Mouse (Mus musculus): ENCODE results near the gene Axin1.
"Not testable (repeated sequence)": the region's sequence is repeated elsewhere in the genome, so short reads cannot be mapped to it uniquely, and the experiment has no call there.

Axin1 gene

DNA sequence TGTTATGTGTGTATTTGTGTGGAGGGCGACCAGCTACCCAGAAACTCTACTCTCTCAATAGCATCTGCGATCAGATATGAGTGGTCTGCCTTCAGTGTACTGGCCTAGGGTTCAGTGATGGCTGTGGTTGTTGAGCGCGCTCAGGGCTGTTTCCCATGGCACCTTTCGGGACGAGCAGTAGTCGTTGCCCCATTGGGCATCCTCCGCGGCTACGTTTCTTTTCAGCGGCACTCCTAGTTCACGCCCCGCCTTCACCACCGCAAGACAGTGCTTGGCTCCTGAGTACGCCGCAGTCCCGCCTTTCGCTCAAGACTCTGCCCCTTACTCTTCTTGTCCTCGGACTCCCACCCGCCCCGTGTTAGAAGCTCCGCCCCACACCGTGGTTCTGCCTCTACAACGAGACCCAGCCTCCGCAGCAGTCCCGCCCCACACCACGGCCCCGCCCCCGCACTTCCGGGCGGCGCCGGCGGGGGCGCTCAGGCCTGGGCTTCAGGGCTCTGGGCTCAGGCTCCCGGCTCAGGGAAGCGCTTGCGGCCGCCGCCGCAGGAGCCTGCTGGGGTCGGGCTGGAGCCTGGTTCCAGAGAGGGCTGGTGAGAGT lies at the start of gene Axin1:
Gene Axin1, plus strand, starts transcription at position 450 of the 598 bp plus-strand sequence.
- DNase-seq (ENCODE audit: low spot score): peak; percentile 98

DNA sequence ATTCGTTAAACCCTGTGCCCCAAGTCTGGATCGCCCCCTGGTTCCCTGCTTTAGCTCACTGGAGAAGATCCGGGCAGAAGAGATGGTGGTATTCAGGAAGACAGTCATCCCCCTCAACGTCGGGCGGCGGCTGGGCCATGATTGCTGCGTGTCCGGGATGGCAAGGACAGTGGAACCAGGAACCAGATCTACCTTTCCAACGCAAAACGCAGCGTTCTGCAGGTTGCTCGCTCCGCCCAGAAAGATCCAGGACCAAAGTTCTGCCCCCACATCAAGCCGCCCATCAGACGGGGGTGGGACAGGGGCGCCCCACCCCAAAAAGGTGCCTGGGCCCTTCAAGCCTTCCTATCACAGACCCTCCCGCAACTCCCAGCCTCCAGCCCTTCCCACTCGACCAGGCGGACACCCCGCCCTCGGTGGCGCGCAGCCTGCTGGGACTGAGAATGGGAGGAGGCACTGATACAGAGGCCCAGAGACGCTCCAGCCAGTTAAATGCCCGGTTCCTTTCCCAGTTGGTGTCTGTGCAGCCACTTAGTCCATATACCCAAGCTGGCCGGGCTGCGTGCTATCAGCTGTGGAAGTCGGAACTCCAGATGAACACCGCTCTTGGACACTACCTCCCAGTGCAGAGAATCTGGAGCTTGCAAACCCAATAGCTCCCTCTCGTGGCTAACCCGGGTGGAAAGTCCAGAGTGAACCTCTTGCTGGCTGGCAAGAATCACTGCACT lies 48.4 kb upstream of the Axin1 start, which contains the start of gene Decr2:
Gene Decr2, minus strand, starts transcription at position 433 of the 728 bp plus-strand sequence.
- peak; percentile 91 for DNase-seq (ENCODE audit: low spot score)

DNA sequence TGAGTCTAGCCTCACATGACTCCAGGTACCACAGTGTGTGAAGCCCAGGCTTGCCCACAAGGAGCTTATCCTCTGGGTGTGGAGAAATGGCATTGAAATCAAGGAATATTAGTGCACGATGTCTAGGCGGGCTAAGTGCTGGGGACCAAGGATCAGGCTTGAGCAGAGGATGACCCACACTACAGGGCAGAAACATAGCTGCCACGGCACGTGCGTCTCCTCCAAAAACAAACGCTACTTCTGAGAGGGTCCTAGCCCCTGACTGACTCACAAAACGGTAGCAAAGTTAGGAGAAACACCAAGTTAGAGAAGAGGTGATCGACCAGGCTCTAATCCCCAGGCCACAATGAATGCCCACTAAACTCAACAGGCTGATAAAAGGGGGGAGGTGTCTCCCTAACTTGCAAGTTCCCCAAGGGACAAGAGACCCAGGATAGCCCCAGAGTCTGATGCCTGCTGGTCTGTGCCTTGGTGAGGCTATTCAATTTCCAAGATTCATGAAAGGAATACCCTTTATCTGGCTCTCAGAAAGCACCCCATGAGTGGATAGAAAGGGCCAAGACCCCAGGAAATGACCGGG lies 43.9 kb upstream of the Axin1 start:
- DNase-seq (ENCODE audit: low spot score): peak; percentile 28

DNA sequence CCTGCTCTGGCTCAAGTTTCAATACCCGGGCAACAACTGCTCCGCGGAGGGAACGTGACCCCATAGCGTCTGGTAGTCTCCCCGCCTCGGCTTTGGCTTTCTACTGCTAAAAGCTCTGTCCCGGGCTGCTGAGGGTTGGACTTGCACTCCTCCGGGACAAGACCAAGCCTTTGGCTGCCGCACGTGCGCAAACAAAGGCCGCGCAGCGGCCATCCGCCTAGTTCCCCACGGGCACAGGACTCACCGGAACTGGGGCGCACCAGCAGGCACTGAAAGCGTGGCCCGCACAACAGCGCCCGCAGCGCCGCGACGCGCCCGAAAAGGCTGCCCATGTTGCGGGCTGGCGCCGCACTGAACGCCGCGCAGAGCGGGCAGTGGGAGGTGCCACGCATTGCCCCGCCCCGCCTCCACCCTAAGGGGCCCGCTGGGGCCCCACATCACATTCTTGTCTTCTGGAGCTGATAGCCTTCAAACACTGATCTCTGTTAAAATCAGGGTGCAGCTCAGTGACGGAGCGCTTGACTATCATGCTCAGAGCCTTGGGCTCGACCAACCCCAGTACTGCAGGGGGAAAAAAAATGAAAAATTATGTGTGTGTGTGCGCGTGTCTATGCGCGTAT lies 43.3 kb upstream of the Axin1 start, which contains the start of gene Nme4:
Gene Nme4, minus strand, starts transcription at position 482 of the 620 bp plus-strand sequence.
- peak; percentile 70 for DNase-seq (ENCODE audit: low spot score)

DNA sequence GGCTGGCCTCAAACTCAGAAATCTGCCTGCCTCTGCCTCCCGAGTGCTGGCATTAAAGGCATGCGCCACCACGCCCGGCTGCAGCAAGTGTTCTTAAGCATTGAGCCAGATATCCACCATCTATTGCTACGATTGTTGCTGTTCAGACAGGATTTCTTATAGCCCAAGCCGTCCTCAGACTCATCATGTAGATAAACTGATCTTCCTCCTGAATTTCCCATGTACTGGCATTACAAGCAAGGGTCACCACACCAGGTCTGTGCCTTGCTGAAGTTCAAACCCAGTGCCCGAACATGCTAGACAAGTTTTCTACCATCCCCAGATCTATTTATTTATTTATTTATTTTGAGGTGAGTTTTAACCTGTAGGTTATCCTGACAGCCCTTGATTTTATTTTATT lies 40.0 kb upstream of the Axin1 start:
- DNase-seq (ENCODE audit: low spot score): no peak

DNA sequence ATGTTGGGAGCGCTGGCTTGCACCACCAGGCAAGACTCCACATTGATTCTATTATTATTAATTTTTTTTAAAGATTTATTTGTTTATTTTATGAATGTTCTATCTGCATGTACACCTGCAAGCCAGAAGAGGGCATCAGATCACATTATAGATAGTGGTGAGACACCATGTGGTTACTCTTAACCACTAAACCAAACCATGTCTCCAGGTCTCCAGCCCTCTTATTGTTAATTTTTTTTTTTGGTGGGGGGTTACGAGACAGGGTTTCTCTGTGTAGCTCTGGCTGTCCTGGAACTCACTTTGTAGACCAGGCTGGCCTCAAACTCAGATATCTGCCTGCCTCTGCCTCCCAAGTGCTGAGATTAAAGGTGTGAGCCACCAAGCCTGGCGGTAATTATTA lies 39.2 kb upstream of the Axin1 start:
- DNase-seq (ENCODE audit: low spot score): not testable (repeated sequence)

DNA sequence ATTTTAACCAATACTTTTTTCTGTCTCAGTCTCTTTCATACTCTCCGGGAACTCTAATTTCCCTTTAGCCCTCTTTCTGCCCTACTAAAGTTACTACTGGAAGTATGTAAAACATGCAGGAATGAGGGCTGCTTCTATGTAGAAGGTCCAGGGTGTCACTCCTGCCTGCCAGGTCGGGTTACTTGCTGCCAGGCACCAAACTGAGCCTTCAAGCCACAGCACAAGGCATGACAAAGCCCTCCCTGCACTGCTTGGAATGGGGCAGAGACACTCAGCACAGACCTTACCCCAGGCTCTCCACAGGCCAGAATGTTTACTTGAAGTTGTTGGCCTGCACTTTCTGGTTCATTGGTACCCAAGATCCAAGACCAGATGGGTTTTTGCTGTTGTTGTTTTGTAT lies 38.3 kb upstream of the Axin1 start:
- DNase-seq (ENCODE audit: low spot score): no peak

DNA sequence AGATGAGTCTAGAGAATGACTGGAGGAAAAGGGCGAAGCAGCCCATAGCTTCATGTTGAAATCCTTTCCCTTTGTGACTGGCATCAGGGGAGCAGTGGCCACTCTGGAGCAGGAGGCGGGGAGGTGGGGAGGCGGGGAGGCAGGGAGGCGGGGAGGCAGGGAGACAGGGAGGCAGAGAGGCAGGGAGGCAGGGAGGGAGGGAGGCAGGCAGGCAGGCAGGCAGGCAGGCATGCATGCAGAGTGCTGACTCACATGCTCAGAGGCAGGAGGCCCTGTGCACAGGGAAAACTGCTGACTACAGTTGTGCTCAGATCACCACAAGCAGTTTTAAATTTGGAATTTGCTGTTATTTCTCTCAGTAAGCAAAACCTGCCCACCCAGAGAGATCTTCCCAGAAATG lies 37.0 kb upstream of the Axin1 start:
- peak; percentile 38 for DNase-seq (ENCODE audit: low spot score)

DNA sequence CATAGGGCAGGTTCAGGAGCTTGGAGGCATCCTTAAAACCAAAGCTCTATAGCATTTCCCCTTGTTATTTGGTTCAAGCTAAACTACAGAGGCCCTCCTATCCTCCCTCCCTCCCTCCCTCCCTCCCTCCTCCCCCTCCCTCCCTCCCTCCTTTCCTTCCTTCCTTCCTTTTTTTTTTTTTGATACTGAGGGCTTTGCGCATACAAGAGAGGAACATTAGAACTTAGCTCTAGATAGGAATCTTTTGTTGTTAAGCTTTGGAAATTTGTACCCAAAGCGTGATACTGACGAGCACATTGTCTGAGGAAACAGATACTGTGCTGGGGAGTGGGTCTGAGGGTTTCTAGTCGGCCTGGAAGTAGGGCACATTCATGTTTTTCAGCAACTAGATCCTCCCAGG lies 32.9 kb upstream of the Axin1 start:
- DNase-seq (ENCODE audit: low spot score): no peak

DNA sequence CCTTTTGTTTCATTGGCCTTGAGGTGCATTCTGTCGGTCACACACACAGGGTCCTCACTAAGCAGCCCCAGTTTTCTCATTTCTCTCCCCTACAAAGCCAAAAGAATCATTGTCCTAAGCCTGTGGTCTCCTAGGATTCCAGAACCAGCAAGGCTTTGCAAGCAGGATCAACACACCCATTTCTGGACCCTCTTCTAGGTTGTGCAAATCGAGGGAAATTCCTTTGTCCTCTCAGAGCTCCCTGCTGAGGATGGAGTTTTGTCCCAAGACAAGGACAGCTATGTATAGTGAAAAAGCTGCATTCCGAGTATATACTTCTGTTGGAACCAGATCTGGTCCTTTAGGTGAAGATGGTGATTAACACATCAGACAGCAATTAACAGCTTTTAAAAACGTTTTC lies 28.3 kb upstream of the Axin1 start:
- DNase-seq (ENCODE audit: low spot score): no peak

DNA sequence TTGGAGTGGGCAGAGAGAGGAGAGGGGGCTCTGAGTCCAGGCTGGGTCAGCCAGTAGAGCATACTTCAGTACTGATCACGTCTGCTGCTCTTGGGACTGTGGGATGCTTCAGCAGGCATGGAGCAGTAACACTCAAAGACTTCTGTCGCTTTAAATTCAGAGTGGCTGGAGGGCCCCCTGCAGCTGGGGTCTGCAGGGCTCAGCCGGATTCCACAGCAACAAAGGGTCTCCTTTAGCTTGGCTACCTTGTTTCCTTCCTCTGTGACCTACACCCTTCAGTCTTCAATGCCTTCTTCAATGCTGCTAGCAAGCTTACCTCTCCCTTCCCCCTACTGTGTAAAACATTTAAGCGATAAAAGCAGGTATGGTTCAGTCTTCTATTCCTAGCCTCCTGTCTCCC lies 27.5 kb upstream of the Axin1 start:
- DNase-seq (ENCODE audit: low spot score): peak; percentile 28

DNA sequence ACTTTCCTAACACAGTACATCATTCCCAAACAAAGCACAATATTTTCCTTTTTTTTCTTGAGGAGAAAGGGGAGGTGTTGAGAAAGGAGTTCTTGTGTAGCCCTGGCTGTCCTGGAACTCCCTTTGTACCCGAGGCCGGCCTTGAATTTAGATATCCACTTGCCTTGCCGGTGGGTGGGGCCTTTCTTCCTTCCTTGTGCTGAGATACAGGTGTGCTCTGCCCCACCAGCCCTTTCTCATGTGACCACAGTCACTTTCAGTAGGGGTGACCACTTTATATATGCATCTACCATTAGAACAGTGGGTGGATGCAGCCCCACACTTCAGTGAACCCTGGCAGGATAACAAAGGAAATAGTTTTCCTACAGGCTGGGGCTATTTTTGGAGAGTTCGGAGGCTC lies 26.8 kb upstream of the Axin1 start:
- no peak for DNase-seq (ENCODE audit: low spot score)

DNA sequence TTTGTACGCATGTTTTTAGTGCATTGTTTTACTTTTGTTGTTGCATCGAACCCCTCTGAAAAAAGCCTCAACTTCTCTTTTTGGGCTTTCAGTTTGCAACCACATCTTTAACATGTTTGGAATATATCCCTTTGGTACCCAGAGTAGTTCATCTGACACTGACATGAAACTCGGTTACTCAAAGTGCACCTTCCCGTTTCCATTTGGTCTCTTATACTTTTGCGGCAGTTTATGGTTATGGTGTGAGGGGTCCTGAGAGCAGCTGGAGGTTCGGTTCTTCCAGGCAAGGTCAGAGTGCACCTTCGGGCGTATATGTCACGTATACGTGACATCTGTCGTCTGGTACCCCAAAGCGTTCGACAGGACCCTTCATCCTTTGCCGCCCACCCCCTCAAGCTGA lies 25.7 kb upstream of the Axin1 start:
- DNase-seq (ENCODE audit: low spot score): no peak

DNA sequence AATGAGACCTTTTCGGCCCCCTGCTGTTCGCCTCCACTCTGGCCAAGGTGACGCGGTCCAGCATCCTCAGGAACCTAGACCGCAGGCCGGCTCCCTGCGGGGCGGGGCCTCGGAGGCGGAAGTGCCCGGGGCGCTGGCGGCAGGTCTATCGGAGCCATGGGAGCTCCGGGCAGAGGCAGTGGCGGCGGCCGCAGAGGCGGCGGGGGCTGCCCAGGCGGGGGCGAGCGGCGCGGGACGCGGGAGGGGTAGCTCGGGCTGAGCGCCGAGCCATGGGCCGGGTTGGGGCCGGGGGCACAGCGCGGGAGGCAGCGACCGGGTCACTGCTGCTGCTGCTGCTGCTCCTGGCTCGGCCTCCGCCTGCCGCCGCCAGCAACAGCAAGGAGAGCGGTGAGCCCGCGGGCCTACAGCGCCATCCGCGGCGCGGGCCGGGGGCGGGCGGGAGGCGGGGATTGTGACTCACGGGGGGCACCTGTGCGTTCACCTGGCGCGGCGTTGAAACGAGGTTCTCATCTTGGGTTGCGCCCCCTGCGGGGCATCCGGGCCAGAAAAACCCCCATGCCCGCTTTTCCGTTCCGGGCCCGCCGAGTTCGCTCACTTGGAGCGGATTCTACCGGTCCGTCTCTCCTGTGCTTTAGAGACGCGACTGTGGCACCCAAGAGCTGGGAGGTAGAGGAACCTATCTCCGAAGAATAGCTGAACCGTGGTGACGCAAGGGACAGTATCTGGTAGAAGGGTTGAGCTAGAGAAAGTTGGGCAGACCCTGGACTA lies 25.1 kb upstream of the Axin1 start, which contains the start of gene Tmem8:
Gene Tmem8, plus strand, starts transcription at position 119 of the 768 bp plus-strand sequence.
- DNase-seq (ENCODE audit: low spot score): peak; percentile 59

DNA sequence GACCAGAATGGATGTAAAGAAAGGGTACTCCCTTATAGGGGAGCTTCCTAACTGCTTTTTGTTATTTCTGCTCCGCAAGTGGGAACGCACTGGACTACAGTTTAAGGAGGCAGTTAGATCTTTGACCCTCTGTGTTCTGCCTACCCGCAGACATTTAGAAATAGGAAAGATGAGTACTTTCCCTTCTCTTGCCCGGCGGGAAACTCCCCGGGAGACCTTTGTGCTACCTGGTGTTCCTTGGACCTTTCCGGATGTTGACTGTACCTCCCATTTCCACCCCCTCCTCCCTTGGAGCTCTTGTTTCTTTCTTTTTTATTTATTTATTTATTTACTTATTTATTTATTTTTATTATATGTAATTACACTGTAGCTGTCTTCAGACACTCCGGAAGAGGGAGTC lies 24.4 kb upstream of the Axin1 start:
- DNase-seq (ENCODE audit: low spot score): no peak

DNA sequence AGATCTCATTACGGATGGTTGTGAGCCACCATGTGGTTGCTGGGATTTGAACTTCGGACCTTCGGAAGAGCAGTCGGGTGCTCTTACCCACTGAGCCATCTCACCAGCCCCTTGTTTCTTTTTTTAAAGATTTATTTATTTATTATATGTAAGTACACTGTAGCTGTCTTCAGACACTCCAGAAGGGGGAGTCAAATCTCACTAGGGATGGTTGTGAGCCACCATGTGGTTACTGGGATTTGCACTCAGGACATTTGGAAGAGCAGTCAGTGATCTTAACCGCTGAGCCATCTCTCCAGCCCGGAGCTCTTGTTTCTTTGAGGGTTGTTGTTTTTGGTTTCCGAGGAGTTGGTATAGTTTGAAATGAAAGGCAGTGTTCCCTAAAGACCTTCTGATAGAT lies 24.0 kb upstream of the Axin1 start:
- DNase-seq (ENCODE audit: low spot score): not testable (repeated sequence)

DNA sequence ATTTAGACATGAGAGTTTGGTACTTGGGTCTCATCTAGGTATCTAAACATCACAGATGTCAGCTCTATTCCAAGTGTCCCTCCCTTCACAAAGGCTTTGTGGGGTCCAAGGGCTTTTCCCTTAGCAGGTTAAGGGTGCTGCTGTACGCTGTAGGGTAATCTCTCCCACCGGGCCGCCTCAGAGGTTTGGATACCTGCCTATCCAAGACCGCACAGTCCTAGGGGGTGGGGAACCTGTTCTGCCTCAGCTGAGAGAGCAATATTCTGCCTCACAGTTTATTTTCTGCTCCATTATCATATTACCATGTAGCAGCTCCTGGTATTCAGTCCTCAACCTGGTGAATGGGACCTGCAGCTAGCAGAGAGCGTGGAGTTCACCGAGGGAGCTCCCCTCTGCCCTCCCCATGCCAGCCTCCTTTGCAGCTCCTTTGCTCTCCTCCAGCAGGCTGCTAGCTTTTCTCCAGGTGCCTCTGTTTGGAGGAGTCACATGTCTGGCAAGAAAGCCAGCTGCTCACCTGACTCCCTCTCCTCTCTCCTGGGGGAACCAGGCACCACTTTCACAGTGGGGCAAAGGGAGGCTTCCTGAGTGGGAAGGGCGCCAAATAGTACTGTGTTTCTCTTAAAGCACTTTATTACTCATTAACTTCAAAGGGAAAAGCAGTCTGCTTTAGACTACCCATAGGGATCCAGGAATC lies 23.1 kb upstream of the Axin1 start:
- no peak for DNase-seq (ENCODE audit: low spot score)

DNA sequence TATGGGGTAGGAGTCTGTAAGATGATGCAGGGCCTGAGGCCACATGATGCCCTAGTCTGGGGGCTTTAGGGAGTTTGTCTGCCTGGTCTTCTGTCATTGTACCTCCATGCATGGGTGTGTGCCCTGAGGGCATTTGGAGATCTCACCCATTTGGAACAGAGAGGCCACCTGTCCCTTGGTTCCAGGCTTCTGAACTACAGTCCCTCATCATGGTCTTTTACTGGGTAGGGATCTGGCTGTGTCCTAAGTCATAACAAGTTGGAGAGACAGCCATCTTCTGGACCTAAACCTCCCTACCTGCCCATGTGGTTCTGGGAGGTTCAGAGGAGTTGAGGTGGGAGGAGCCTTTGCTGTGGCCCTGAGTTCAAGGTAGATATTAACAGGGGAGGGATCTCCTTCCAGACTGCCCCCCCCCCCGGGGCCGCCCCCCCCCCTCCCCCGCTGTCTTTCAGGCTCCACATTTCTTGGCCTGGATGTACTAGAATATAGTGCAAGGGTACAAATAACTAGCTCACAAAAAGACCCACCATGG lies 22.5 kb upstream of the Axin1 start:
- no peak for DNase-seq (ENCODE audit: low spot score)

DNA sequence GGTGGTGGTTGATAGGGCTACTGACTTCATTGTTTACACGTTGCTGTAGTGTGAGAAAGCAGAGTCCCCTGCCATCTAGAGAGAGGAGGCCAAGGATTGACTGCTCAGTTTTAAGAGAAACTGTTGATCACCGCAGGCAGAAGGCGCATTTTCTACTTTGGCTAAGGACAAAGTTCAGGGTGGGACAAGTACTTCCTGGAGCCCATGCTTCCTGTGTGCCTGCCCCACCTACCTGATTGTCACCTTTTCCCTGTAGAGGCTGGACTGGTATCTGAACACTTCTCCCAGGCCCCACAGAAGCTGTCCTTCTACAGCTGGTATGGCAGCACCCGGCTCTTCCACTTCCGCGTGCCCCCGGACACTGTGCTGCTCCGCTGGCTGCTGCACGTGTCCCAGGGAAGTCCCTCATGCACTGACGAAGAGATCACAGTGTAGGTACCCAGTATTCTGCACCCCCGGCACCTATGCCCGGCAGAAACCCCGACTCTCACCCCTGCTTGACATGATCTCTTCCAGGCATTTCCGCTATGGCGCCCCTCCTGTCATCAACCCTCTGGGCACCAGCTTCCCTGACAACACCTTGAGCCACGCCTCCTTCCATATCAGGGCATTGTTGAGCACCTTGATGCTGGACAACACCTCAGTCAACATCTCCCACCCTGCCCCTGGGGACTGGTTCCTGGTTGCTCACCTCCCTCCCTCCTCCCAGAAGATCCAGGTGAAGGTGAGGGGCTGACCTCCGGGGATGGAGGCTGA lies 21.8 kb upstream of the Axin1 start:
- no peak for DNase-seq (ENCODE audit: low spot score)

Data from embryo, embryonic 10 days (tissue).